Comparison of ENCODE assay signal across 8 mouse cellular contexts in the genomic region with DNA sequence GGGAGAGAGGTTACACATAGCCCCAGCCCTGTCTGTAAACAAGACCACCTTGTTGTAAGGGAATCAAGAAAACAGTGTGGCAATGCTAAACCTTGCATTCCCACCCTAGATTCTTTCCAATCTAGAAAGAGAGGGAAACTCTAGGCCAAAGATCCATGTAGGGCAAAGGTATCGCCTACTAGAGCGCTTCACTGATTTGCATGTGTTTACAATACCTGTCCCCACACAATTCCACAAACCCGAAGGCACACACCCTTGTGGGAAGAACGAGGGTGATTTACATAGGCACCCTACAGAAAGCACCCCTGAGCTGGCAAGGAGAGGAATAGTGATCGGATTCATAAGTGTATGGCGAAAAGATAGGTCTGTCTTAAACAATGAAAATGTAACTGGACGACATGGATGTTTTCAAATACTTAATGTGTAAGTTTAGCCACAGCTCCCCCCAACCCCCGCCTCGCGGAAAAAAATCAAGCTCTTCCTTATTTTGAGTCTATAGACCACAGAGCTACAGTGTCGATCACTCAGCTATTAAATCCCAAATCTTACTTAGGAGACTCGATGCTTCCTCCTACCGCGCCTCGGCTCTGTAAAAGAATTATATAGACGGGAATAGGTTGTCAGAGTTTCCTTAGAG. TPM values are rescaled to one million over a fixed set of nuclear protein-coding genes. Genes with fewer than 3 reads are reported as not detected.
DNase-seq lines count a peak whose midpoint lies in the region; ATAC-seq and TF ChIP-seq lines count a peak whose summit lies in the region.

No protein-coding gene starts in this region.

- H3K4me3 ChIP-seq in left cerebral cortex, adult 2 months = peak overlapping the region; percentile 68
- H3K4me3 ChIP-seq in forebrain, embryonic 13.5 days = peak overlapping the region; percentile 47; the same call in 1 of the 2 replicates
- H3K4me3 ChIP-seq in limb, embryonic 15.5 days = peak overlapping the region; percentile 61
- peak overlapping the region; percentile 56 for H3K4me3 ChIP-seq in neural tube, embryonic 13.5 days

- no peaks in the 10 kb centered on the region for H3K9me3 ChIP-seq in forebrain, embryonic 13.5 days (replicated peaks)
- H3K9me3 ChIP-seq in limb, embryonic 15.5 days = no peaks in the 10 kb centered on the region
- H3K9me3 ChIP-seq in neural tube, embryonic 13.5 days = no peaks in the 10 kb centered on the region

- DNase-seq in left cerebral cortex, adult 2 months (ENCODE audit: extremely low spot score in 1 of 2, low spot score in 2 of 2) = no peak
- DNase-seq in left cerebral cortex, adult 9 months (ENCODE audit: low spot score in 2 of 2) = no peak
- no peak for DNase-seq in adrenal gland, postnatal 4 days (ENCODE audit: low spot score in 2 of 2)
- DNase-seq in layer of hippocampus, postnatal 10 days (ENCODE audit: low spot score in 2 of 2) = no peak
- DNase-seq in left cerebral cortex, adult 8-10 months (ENCODE audit: low spot score in 2 of 2) = no peak

- H3K27ac ChIP-seq in left cerebral cortex, adult 2 months = no peak overlapping the region
- H3K27ac ChIP-seq in forebrain, embryonic 13.5 days = no peak overlapping the region
- no peak overlapping the region for H3K27ac ChIP-seq in limb, embryonic 15.5 days
- no peak overlapping the region for H3K27ac ChIP-seq in neural tube, embryonic 13.5 days (replicated peaks)

- H3K4me2 ChIP-seq in forebrain, embryonic 13.5 days = peak overlapping the region; percentile 77
- H3K4me2 ChIP-seq in limb, embryonic 15.5 days = peak overlapping the region; percentile 95
- peak overlapping the region; percentile 88 for H3K4me2 ChIP-seq in neural tube, embryonic 13.5 days

- peaks cover 35% of the 10 kb centered on the region for H3K27me3 ChIP-seq in forebrain, embryonic 13.5 days
- peaks cover 9% of the 10 kb centered on the region; the same call in 1 of the 2 replicates for H3K27me3 ChIP-seq in limb, embryonic 15.5 days
- H3K27me3 ChIP-seq in neural tube, embryonic 13.5 days = peaks cover 27% of the 10 kb centered on the region

- intact Hi-C loops in left cerebral cortex, adult 2 months (cut with DNase I) = loop anchor here (5.0 kb wide), 1 partner anchor 75 kb away; no protein-coding TSS in a partner anchor

- no peak for ATAC-seq in forebrain, embryonic 13.5 days
- ATAC-seq in limb, embryonic 15.5 days (ENCODE audit: insufficient number of reproducible peaks, low FRiP score, low TSS enrichment, low read depth) = no peak
- no peak for ATAC-seq in neural tube, embryonic 13.5 days (ENCODE audit: low read depth)

- H3K36me3 ChIP-seq in forebrain, embryonic 13.5 days (ENCODE audit: poor library complexity, severe bottlenecking) = no peaks in the 10 kb centered on the region
- H3K36me3 ChIP-seq in limb, embryonic 15.5 days = no peaks in the 10 kb centered on the region
- H3K36me3 ChIP-seq in neural tube, embryonic 13.5 days = no peaks in the 10 kb centered on the region

- H3K9ac ChIP-seq in forebrain, embryonic 13.5 days = no peak overlapping the region
- no peak overlapping the region for H3K9ac ChIP-seq in limb, embryonic 15.5 days
- 0 out of 2 replicates have a peak overlapping the region, but pooled peaks have one; percentile 66 for H3K9ac ChIP-seq in neural tube, embryonic 13.5 days

- TF ChIP-seq CTCF in left cerebral cortex, adult 2 months (IDR thresholded peaks at IDR 0.05) = no peak

- peaks cover 8% of the 10 kb centered on the region for H3K4me1 ChIP-seq in forebrain, embryonic 13.5 days
- peaks cover 16% of the 10 kb centered on the region for H3K4me1 ChIP-seq in limb, embryonic 15.5 days
- peaks cover 23% of the 10 kb centered on the region for H3K4me1 ChIP-seq in neural tube, embryonic 13.5 days (replicated peaks)

- WGBS in forebrain, embryonic 13.5 days = 24% methylated on average over 16 of the region's 16 CpGs
- 24% methylated on average over 16 of the region's 16 CpGs for WGBS in limb, embryonic 15.5 days
- 24% methylated on average over 16 of the region's 16 CpGs for WGBS in neural tube, embryonic 13.5 days

RNA-seq across cellular contexts. Expression of a gene that starts 1.1 kb away (rescaled TPM):
- 1 to 10 TPM; 3.4 to 3.8 TPM for total RNA-seq in left cerebral cortex, adult 2 months (2021)
- polyA plus RNA-seq in forebrain, embryonic 13.5 days (2015; fragmentation: Nextera tagmentation; extraction: Ambion mirVana) = 3.1 TPM in 2 replicates
- polyA plus RNA-seq in limb, embryonic 15.5 days (2015; fragmentation: Nextera tagmentation; extraction: Ambion mirVana) = 12.9 and 13.2 TPM in 2 replicates
- polyA plus RNA-seq in neural tube, embryonic 13.5 days (2015; fragmentation: Nextera tagmentation; extraction: Ambion mirVana) = 10.0 and 10.5 TPM in 2 replicates
- 1 to 10 TPM; 3.2 to 5.0 TPM for total RNA-seq in adrenal gland, postnatal 4 days (2021)
- total RNA-seq in layer of hippocampus, postnatal 10 days (2021) = 1 to 10 TPM; 2.1 to 2.4 TPM
- total RNA-seq in left cerebral cortex, adult 8-10 months (2022) = 1 to 10 TPM; 2.4 to 6.6 (median 3.9) TPM

RNA-seq across cellular contexts. Expression of a gene that starts 47.0 kb away (rescaled TPM):
- total RNA-seq in left cerebral cortex, adult 2 months (2021) = 10 to 100 TPM; 27.6 to 29.4 TPM
- polyA plus RNA-seq in forebrain, embryonic 13.5 days (2015; fragmentation: Nextera tagmentation; extraction: Ambion mirVana) = 14.4 and 14.7 TPM in 2 replicates
- 14.0 and 16.4 TPM in 2 replicates for polyA plus RNA-seq in limb, embryonic 15.5 days (2015; fragmentation: Nextera tagmentation; extraction: Ambion mirVana)
- polyA plus RNA-seq in neural tube, embryonic 13.5 days (2015; fragmentation: Nextera tagmentation; extraction: Ambion mirVana) = 17.4 and 19.5 TPM in 2 replicates
- total RNA-seq in adrenal gland, postnatal 4 days (2021) = 10 to 100 TPM; 54.6 to 65.3 TPM
- total RNA-seq in layer of hippocampus, postnatal 10 days (2021) = 10 to 100 TPM; 31.2 to 33.4 TPM
- 10 to 100 TPM; 22.9 to 30.2 (median 24.6) TPM for total RNA-seq in left cerebral cortex, adult 8-10 months (2022)
